Mouse (Mus musculus): ENCODE data around the gene Lin7c.

DNA sequence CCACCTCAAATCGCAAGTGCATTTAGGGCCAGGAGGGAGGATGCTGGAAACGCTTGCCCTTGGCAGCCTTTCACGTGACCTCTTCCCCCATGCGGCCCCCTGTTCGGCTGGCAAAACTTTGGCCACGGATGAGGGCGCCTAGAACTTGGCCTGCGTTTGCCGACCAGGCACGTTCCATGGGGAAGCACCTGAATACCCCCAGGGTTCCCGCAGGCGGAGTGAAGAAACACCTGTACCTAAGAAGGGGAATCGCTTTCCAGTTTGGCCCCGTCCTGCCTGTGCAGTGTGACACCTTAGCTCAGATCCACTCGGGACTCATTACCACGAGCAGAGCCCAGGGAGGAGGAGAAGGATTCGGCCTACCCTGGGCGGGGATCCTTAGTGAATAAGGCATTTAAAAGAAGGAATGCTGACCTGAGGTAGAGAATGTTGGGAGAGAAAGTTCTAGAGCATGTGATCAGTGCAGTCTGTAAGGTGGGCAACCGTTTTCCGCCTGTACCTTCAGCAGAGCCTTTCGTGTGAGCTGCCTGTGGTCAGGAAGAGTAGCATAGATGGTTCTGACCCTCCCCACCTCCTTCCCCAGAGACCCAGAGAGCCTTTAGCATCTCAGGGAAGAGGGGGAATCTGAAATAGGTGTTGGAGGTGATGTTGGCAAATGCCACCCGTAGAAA is 28.1 kb downstream of the Lin7c start:
- TF ChIP-seq CTCF (IDR thresholded peaks at IDR 0.05; ENCODE audit: extremely low read depth, insufficient read depth, insufficient read length, insufficient replicate concordance) = no peak
- no peak for TF ChIP-seq POLR2A (IDR thresholded peaks at IDR 0.05; ENCODE audit: low read depth, low read length)
